Mouse (Mus musculus) spleen, adult 2 months (tissue): ENCODE measurements around the gene Tssk1.

Source experiments
- CTCF ChIP-seq: fragments of 200-500 bp; IDR thresholded peaks from 2 replicates; pipeline ENCODE4 v1.5.1; 2011; ENCODE audit warnings: mild to moderate bottlenecking, inconsistent platforms; ENCODE audit not compliant: insufficient read depth, insufficient read length, insufficient replicate concordance; ENCODE audit errors: extremely low read depth
- POLR2A ChIP-seq: fragments of 200-500 bp; IDR thresholded peaks from 2 replicates; pipeline ENCODE4 v1.6.1; 2011; ENCODE audit warnings: low read depth, low read length, inconsistent platforms

GRCm38 (mm10) chr16:17851331-17851730 lies 42.7 kb upstream of the Tssk1 start:
- TF ChIP-seq POLR2A (no peak), CTCF (no peak)
